Mouse (Mus musculus): ENCODE data around the gene Ptov1.

DNA sequence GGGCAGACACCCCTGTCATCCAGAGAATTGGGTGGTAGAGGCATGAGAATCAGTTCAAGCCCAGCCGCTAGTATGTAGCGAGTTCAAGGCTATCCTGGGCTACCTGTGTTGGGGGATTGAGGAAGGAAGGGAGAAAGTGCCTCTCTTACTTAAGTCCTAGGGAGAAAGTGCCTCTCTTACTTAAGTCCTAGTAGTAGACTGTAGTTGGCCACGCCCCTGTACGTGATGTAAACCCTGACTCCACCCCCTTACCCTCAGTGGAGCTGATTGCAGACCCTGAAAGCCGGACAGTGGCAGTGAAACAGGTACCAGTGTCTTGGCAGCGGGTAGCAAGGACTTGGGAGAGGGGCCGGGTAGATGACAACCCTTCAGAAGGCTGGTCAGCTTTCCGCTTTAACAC, 11.7 kb downstream of the Ptov1 start:
- no peak for TF ChIP-seq CTCF (IDR thresholded peaks at IDR 0.05; ENCODE audit: low read depth, low read length)
- TF ChIP-seq GATA1 (IDR thresholded peaks at IDR 0.05; ENCODE audit: borderline replicate concordance, low read length): no peak
- no peak for TF ChIP-seq POLR2AphosphoS5 (IDR thresholded peaks at IDR 0.05; ENCODE audit: insufficient replicate concordance, low read depth, low read length)
- no peak for TF ChIP-seq TAL1 (conservative IDR thresholded peaks at IDR 0.05; ENCODE audit: low read depth, low read length)
- TF ChIP-seq GATA2 (IDR thresholded peaks at IDR 0.05; ENCODE audit: borderline replicate concordance, low read depth, low read length): no peak
